Mouse (Mus musculus) heart, adult 2 months (tissue): ENCODE measurements at regions not wholly inside any gene's neighbourhood (a gene's known extent, or its start where the extent isn't known, plus 50 kb on each side); places are given as distances from the start of the nearest gene placed in this dataset.

ENCODE experiments used
- DNase-seq, 2 experiments: peaks; one replicate each; pipeline ENCODE4 v3.0.0; 2021
- H3K27ac ChIP-seq: fragments of 200-600 bp; 2 replicates; pipeline ENCODE4 v1.8.1; 2022
- H3K27me3 ChIP-seq: fragments of 200-500 bp; 2 replicates; pipeline ENCODE4 v1.6.1; 2012; ENCODE audit warnings: mild to moderate bottlenecking, low read length, inconsistent platforms, mixed read lengths; ENCODE audit not compliant: control insufficient read depth, insufficient read depth
- H3K36me3 ChIP-seq: fragments of 200-500 bp; 2 replicates; pipeline ENCODE4 v1.6.1; 2012; ENCODE audit warnings: low read length, inconsistent platforms; ENCODE audit not compliant: control insufficient read depth, insufficient read depth
- H3K4me1 ChIP-seq: fragments of 200-500 bp; 2 replicates; pipeline ENCODE4 v1.6.1; 2011; ENCODE audit warnings: low read length; ENCODE audit not compliant: control insufficient read depth, insufficient read depth
- H3K4me3 ChIP-seq: fragments of 200-600 bp; 2 replicates; pipeline ENCODE4 v1.8.1; 2022
- H3K79me2 ChIP-seq: fragments of 200-500 bp; replicated peaks from 2 replicates; pipeline ENCODE4 v1.6.1; 2012; ENCODE audit warnings: mild to moderate bottlenecking, inconsistent platforms, low read length, moderate library complexity, mixed read lengths; ENCODE audit not compliant: control insufficient read depth, insufficient read depth
- H3K9ac ChIP-seq: fragments of 200-500 bp; 2 replicates; pipeline ENCODE4 v1.6.1; 2012; ENCODE audit warnings: low read depth, mild to moderate bottlenecking, control low read depth, inconsistent platforms, low read length, mixed read lengths
- CTCF ChIP-seq: fragments of 200-600 bp; IDR thresholded peaks from 2 replicates; pipeline ENCODE4 v1.8.1; 2022; ENCODE audit warnings: antibody characterized with exemption, mild to moderate bottlenecking, moderate library complexity
- EP300 ChIP-seq: fragments of 200-500 bp; IDR thresholded peaks from 2 replicates; pipeline ENCODE4 v1.6.1; 2011; ENCODE audit warnings: low read depth, low read length, control low read depth; ENCODE audit not compliant: insufficient read depth
- POLR2A ChIP-seq: fragments of 200-500 bp; IDR thresholded peaks from 2 replicates; pipeline ENCODE4 v1.6.1; 2011; ENCODE audit warnings: mild to moderate bottlenecking, low read depth, low read length, control low read depth; ENCODE audit not compliant: insufficient read depth
- WGBS: fragments of 180-500 bp; shearing (Covaris S2); methylation state at CpG from one replicate; pipeline ENCODE4 v1.1.7; 2018; 5-methylcytosine and 5-hydroxymethylcytosine counted together
- intact Hi-C: fragments of 180-260 bp; cut with DNase I; formaldehyde crosslinking; loops from one replicate; pipeline ENCODE4 v1.15.1; 2025

- H3K36me3 ChIP-seq = no peaks in the 10 kb centered on the region
- WGBS = 33% methylated on average over 4 of the region's 4 CpGs
- no peak overlapping the region for H3K4me3 ChIP-seq
- no peak for DNase-seq
- no peak overlapping the region for H3K27ac ChIP-seq
- no peak overlapping the region for H3K9ac ChIP-seq
- no peaks in the 10 kb centered on the region for H3K79me2 ChIP-seq
- no peaks in the 10 kb centered on the region for H3K4me1 ChIP-seq
- intact Hi-C loops = no loop called here
- TF ChIP-seq EP300 (no peak), CTCF (no peak), POLR2A (no peak)
- H3K27me3 ChIP-seq = no peaks in the 10 kb centered on the region
These were observed 1295.3 kb upstream of the Gm7489 start for GRCm38 (mm10) chr15:52589391-52589790.

GRCm38 (mm10) chr15:52599511-52599910, 1285.2 kb upstream of the Gm7489 start:
- H3K4me1 ChIP-seq = no peaks in the 10 kb centered on the region
- H3K27me3 ChIP-seq = no peaks in the 10 kb centered on the region
- no peak overlapping the region for H3K27ac ChIP-seq
- no peak for TF ChIP-seq CTCF
- no peak for TF ChIP-seq EP300
- no peak for TF ChIP-seq POLR2A
- no peak for DNase-seq
- H3K9ac ChIP-seq = no peak overlapping the region
- H3K4me3 ChIP-seq = no peak overlapping the region
- no peaks in the 10 kb centered on the region for H3K79me2 ChIP-seq
- H3K36me3 ChIP-seq = no peaks in the 10 kb centered on the region
- intact Hi-C loops = no loop called here

DNA sequence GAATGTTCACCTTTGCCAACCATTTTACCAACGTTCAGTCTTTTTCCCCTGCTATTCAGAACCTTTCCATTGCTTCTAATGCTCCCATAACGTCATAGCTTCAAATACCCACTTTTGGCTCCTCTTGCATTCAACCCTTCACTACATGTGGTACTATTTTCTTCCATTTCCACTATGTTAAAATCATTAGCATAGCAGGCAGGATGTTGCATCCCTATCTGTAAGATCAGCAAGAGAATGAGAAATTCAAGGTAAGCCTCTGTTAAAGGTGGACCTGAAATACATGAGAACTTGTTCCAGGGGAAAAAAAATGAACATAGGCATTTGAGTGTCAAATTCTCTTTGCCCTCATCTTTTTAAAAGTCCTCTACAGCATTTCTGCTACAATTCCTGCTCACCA, 1284.7 kb upstream of the Gm7489 start:
- TF ChIP-seq EP300 (no peak), POLR2A (no peak), CTCF (no peak)
- H3K9ac ChIP-seq = no peak overlapping the region
- no peak overlapping the region for H3K27ac ChIP-seq
- intact Hi-C loops = no loop called here
- WGBS = 44% methylated on average over 2 of the region's 2 CpGs
- H3K79me2 ChIP-seq = no peaks in the 10 kb centered on the region
- DNase-seq = no peak
- no peak overlapping the region for H3K4me3 ChIP-seq
- no peaks in the 10 kb centered on the region for H3K27me3 ChIP-seq
- H3K4me1 ChIP-seq = no peaks in the 10 kb centered on the region
- no peaks in the 10 kb centered on the region for H3K36me3 ChIP-seq

- intact Hi-C loops = no loop called here
- TF ChIP-seq POLR2A (no peak), CTCF (no peak), EP300 (no peak)
- DNase-seq = no peak
- H3K4me3 ChIP-seq = no peak overlapping the region
- H3K4me1 ChIP-seq = no peaks in the 10 kb centered on the region
- no peaks in the 10 kb centered on the region for H3K36me3 ChIP-seq
- WGBS = 84% methylated on average over 3 of the region's 3 CpGs
- no peak overlapping the region for H3K9ac ChIP-seq
- no peaks in the 10 kb centered on the region for H3K79me2 ChIP-seq
- H3K27ac ChIP-seq = no peak overlapping the region
- H3K27me3 ChIP-seq = no peaks in the 10 kb centered on the region
These were observed 1244.9 kb upstream of the Gm7489 start for GRCm38 (mm10) chr15:52639790-52640189.

- Histone ChIP-seq H3K27me3 (no peaks in the 10 kb centered on the region), H3K79me2 (no peaks in the 10 kb centered on the region), H3K9ac (no peak overlapping the region), H3K36me3 (no peaks in the 10 kb centered on the region), H3K4me1 (no peaks in the 10 kb centered on the region), H3K4me3 (no peak overlapping the region), H3K27ac (no peak overlapping the region)
- WGBS = 67% methylated on average over 2 of the region's 2 CpGs
- TF ChIP-seq EP300 (no peak), POLR2A (no peak)
- intact Hi-C loops = no loop called here
- no peak for DNase-seq
These were observed 1238.7 kb upstream of the Gm7489 start for GRCm38 (mm10) chr15:52645961-52646360.

- Histone ChIP-seq H3K4me1 (no peaks in the 10 kb centered on the region), H3K4me3 (no peak overlapping the region)
These were observed 1226.8 kb upstream of the Gm7489 start for GRCm38 (mm10) chr15:52657916-52658315.

More at GRCm38 (mm10) chr15:52657916-52658315, 1226.8 kb upstream of the Gm7489 start:
- H3K9ac ChIP-seq = no peak overlapping the region
- no peaks in the 10 kb centered on the region for H3K36me3 ChIP-seq
- TF ChIP-seq CTCF (no peak), POLR2A (no peak), EP300 (no peak)
- intact Hi-C loops = no loop called here
- DNase-seq = no peak
- no peak overlapping the region for H3K27ac ChIP-seq
- H3K27me3 ChIP-seq = no peaks in the 10 kb centered on the region
- no peaks in the 10 kb centered on the region for H3K79me2 ChIP-seq
